Mouse (Mus musculus) embryonic facial prominence, embryonic 15.5 days (tissue): ENCODE measurements around the gene Tmigd3. TPM values are rescaled to one million over a fixed set of nuclear protein-coding genes. Genes with fewer than 3 reads are reported as not detected.

Source experiments
- ATAC-seq: fragments of 200-750 bp; cut with Nextera tagmentation; 2 replicates; pipeline ENCODE4 v1.8.0; 2017; ENCODE audit warnings: low read depth, moderate TSS enrichment; ENCODE audit not compliant: insufficient number of reproducible peaks, low FRiP score, low TSS enrichment
- H3K27ac ChIP-seq: fragments of 300-500 bp; sonication (generic); replicated peaks from 2 replicates; pipeline ENCODE4 v1.5.1; 2015; ENCODE audit warnings: mild to moderate bottlenecking, inconsistent platforms
- H3K27me3 ChIP-seq: fragments of 300-500 bp; sonication (generic); 2 replicates; pipeline ENCODE4 v1.6.1; 2015; ENCODE audit warnings: inconsistent platforms
- H3K36me3 ChIP-seq: fragments of 300-500 bp; sonication (generic); 2 replicates; pipeline ENCODE4 v1.6.1; 2015; ENCODE audit warnings: mild to moderate bottlenecking, inconsistent platforms
- H3K4me1 ChIP-seq: fragments of 300-500 bp; sonication (generic); 2 replicates; pipeline ENCODE4 v1.6.1; 2015; ENCODE audit warnings: inconsistent platforms
- H3K4me2 ChIP-seq: fragments of 300-500 bp; sonication (generic); replicated peaks from 2 replicates; pipeline ENCODE4 v1.6.1; 2015; ENCODE audit warnings: mild to moderate bottlenecking, inconsistent platforms
- H3K4me3 ChIP-seq: fragments of 300-500 bp; sonication (generic); replicated peaks from 2 replicates; pipeline ENCODE4 v1.5.1; 2015; ENCODE audit warnings: mild to moderate bottlenecking, inconsistent platforms
- H3K9ac ChIP-seq: fragments of 300-500 bp; sonication (generic); 2 replicates; pipeline ENCODE4 v1.6.1; 2015; ENCODE audit warnings: inconsistent platforms
- H3K9me3 ChIP-seq: fragments of 300-500 bp; sonication (generic); replicated peaks from 2 replicates; pipeline ENCODE4 v1.6.1; 2016; ENCODE audit warnings: inconsistent platforms
- WGBS: fragments of 180-500 bp; shearing (Covaris S2); methylation state at CpG from one replicate; pipeline ENCODE4 v1.1.7; 2015; 5-methylcytosine and 5-hydroxymethylcytosine counted together
- polyA plus RNA-seq: library from polyadenylated mRNA; unstranded; fragments of >200 nt; fragmentation: Nextera tagmentation; extraction: Ambion mirVana; gene quantifications from 2 replicates; pipeline ENCODE4 v1.2.1, GENCODE M21; 2015

The Tmigd3 gene
- polyA plus RNA-seq, 1 experiment from 2014 or later: 0.27 TPM

- Histone ChIP-seq H3K4me3 (no peak overlapping the region), H3K27ac (no peak overlapping the region), H3K4me2 (no peak overlapping the region), H3K4me1 (no peaks in the 10 kb centered on the region), H3K36me3 (no peaks in the 10 kb centered on the region), H3K27me3 (no peaks in the 10 kb centered on the region), H3K9me3 (no peaks in the 10 kb centered on the region), H3K9ac (no peak overlapping the region)
- WGBS: 56% methylated on average over 7 of the region's 7 CpGs
- ATAC-seq: no peak
Observed at GRCm38 (mm10) chr3:105846294-105847069, 24.2 kb upstream of the Tmigd3 start.

- no peak for ATAC-seq
- no peak overlapping the region for H3K27ac ChIP-seq
Observed at GRCm38 (mm10) chr3:105853781-105854180, 16.9 kb upstream of the Tmigd3 start.

DNA sequence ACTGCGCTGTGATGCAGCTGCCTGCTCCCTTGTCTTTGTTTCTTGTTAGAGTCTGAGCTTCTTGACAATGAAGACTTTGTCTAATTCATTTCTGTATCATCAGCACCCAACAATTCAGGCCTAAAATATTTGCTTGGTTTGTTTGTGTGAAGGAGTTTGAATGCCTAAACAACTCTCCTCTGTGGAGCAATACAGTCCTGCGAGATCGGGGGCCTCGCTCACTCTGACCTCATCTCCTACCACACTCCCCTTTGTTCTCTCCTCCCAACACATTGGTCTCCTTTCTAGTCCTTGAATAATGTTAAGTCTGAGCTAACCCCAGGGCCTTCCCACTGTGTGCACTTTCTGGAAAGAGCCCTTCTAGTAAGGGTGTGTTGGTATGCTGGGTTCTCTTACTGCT, 15.9 kb upstream of the Tmigd3 start:
- Histone ChIP-seq H3K27me3 (no peaks in the 10 kb centered on the region), H3K4me3 (no peak overlapping the region), H3K36me3 (no peaks in the 10 kb centered on the region), H3K4me2 (no peak overlapping the region), H3K4me1 (peaks cover 10% of the 10 kb centered on the region), H3K9ac (no peak overlapping the region), H3K9me3 (no peaks in the 10 kb centered on the region), H3K27ac (no peak overlapping the region)
- 72% methylated on average over 4 of the region's 4 CpGs for WGBS
- ATAC-seq: no peak

More at GRCm38 (mm10) chr3:105853781-105854180, 16.9 kb upstream of the Tmigd3 start:
- 42% methylated on average over 8 of the region's 8 CpGs for WGBS
- Histone ChIP-seq H3K4me3 (no peak overlapping the region), H3K36me3 (no peaks in the 10 kb centered on the region), H3K9me3 (no peaks in the 10 kb centered on the region), H3K4me2 (no peak overlapping the region), H3K9ac (no peak overlapping the region), H3K4me1 (peaks cover 10% of the 10 kb centered on the region), H3K27me3 (no peaks in the 10 kb centered on the region)

DNA sequence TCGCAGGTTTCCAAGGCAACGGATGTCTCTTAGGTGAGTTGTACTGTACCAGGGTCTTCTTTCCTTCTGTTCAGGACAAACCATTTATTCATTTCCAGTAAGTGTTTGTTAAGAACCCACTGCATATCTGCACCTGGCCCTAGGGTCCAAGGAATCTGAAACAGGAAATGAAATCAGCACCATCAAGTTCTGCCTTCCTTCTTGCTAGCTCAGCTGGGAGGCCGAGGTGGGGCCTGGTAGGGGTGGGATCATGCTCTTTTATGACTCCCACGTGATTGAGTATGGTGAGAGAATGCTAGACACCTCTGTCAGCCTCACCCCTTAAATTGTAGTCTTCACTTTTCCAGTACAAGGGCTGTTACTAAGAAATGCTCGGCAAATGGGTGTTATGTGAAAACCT, 13.2 kb upstream of the Tmigd3 start:
- 62% methylated on average over 5 of the region's 5 CpGs for WGBS
- no peak overlapping the region for H3K27ac ChIP-seq
- no peaks in the 10 kb centered on the region for H3K36me3 ChIP-seq
- H3K9ac ChIP-seq: no peak overlapping the region
- H3K27me3 ChIP-seq: no peaks in the 10 kb centered on the region
- H3K4me1 ChIP-seq: peaks cover 10% of the 10 kb centered on the region
- no peak for ATAC-seq
- no peak overlapping the region for H3K4me2 ChIP-seq
- H3K4me3 ChIP-seq: no peak overlapping the region
- no peaks in the 10 kb centered on the region for H3K9me3 ChIP-seq

GRCm38 (mm10) chr3:105861747-105862366, 8.8 kb upstream of the Tmigd3 start:
- Histone ChIP-seq H3K4me2 (no peak overlapping the region), H3K4me3 (no peak overlapping the region), H3K9me3 (no peaks in the 10 kb centered on the region), H3K36me3 (no peaks in the 10 kb centered on the region), H3K27me3 (no peaks in the 10 kb centered on the region), H3K9ac (no peak overlapping the region), H3K4me1 (0 out of 2 replicates have a peak, but pooled peaks cover 6% of the 10 kb centered on the region), H3K27ac (no peak overlapping the region)
- no peak for ATAC-seq
- WGBS: 30% methylated on average over 7 of the region's 7 CpGs

GRCm38 (mm10) chr3:105864123-105864522, 6.6 kb upstream of the Tmigd3 start:
- Histone ChIP-seq H3K4me3 (no peak overlapping the region), H3K4me2 (no peak overlapping the region), H3K4me1 (0 out of 2 replicates have a peak, but pooled peaks cover 6% of the 10 kb centered on the region), H3K27ac (no peak overlapping the region), H3K27me3 (no peaks in the 10 kb centered on the region), H3K9ac (no peak overlapping the region), H3K9me3 (no peaks in the 10 kb centered on the region), H3K36me3 (no peaks in the 10 kb centered on the region)
- ATAC-seq: no peak
- 59% methylated on average over 1 of the region's 1 CpGs for WGBS

DNA sequence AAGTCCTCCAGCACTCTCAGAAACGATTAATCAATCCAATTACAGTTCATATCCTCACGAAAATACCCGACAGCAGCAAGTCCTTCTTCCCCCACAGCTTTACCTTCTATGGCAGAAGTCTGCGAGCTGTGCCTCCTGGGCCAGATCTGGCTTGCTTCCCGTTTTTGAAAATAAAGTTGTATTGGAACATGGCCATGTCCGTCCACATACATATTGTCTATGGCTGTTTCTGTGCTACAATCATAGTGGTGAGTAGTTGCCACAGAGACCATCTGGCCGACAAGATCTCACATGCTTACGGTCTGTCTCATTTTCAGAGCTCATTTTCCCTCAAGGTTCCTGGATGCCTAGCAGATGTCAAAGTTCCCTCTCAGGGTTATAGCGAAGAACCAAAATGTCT, 5.6 kb upstream of the Tmigd3 start:
- WGBS: 52% methylated on average over 9 of the region's 9 CpGs
- Histone ChIP-seq H3K4me3 (no peak overlapping the region), H3K9me3 (no peaks in the 10 kb centered on the region), H3K4me2 (no peak overlapping the region), H3K36me3 (no peaks in the 10 kb centered on the region), H3K4me1 (0 out of 2 replicates have a peak, but pooled peaks cover 6% of the 10 kb centered on the region), H3K27ac (no peak overlapping the region), H3K9ac (no peak overlapping the region), H3K27me3 (no peaks in the 10 kb centered on the region)
- ATAC-seq: no peak

DNA sequence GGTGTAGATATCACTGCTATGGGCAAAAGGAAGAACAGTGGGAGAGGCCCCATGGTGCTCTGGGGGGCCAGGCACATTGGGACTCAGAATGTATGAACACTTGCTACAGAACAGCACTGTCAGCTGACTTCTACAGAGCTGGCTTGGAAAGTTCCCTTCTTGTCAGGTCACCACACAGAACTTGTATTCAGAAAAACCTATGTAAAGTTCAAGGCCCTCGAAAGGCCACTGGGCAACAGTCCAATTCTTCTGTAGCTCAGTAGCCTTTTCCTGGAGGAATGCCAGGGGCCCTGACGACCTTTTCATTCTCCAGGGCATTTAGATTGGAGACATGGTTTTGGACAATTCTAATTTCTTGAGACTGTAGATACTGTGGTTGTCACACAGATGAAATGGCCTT, 2.6 kb upstream of the Tmigd3 start:
- no peak for ATAC-seq
- no peak overlapping the region for H3K4me2 ChIP-seq
- H3K9me3 ChIP-seq: no peaks in the 10 kb centered on the region
- no peak overlapping the region for H3K27ac ChIP-seq
- no peak overlapping the region for H3K4me3 ChIP-seq
- 65% methylated on average over 2 of the region's 2 CpGs for WGBS
- H3K4me1 ChIP-seq: 0 out of 2 replicates have a peak, but pooled peaks cover 6% of the 10 kb centered on the region
- H3K9ac ChIP-seq: no peak overlapping the region
- no peaks in the 10 kb centered on the region for H3K36me3 ChIP-seq
- no peaks in the 10 kb centered on the region for H3K27me3 ChIP-seq

DNA sequence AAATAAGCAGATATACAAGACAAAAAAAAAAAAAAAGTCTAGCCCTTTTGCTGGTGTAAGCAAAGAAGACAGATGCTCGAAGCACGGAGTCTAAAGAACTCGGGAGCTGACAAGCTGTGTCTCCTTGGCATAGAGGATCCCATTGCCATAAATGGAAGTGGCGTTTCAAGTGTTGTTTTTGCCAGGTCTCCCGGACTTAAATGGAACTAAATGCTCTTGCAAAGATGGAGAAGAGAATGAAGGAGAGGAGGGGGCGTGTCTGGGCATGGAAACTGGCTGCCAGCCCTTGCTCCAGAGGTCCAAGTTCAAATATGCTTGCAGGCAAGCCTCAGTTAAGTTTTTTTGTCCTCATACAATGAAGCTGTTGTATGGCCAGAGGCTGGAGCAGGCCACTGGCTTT, 1.3 kb downstream of the Tmigd3 start:
- no peaks in the 10 kb centered on the region for H3K9me3 ChIP-seq
- no peaks in the 10 kb centered on the region for H3K27me3 ChIP-seq
- no peak overlapping the region for H3K9ac ChIP-seq
- no peaks in the 10 kb centered on the region for H3K4me1 ChIP-seq
- H3K36me3 ChIP-seq: no peaks in the 10 kb centered on the region
- no peak overlapping the region for H3K4me3 ChIP-seq
- 31% methylated on average over 6 of the region's 6 CpGs for WGBS
- no peak overlapping the region for H3K27ac ChIP-seq
- ATAC-seq: no peak
- H3K4me2 ChIP-seq: no peak overlapping the region

- H3K4me2 ChIP-seq: no peak overlapping the region
- no peaks in the 10 kb centered on the region for H3K9me3 ChIP-seq
- no peaks in the 10 kb centered on the region for H3K27me3 ChIP-seq
- H3K4me3 ChIP-seq: no peak overlapping the region
- H3K27ac ChIP-seq: no peak overlapping the region
- WGBS: 42% methylated on average over 3 of the region's 3 CpGs
- H3K9ac ChIP-seq: no peak overlapping the region
- H3K36me3 ChIP-seq: no peaks in the 10 kb centered on the region
- no peaks in the 10 kb centered on the region for H3K4me1 ChIP-seq
- ATAC-seq: no peak
Observed at GRCm38 (mm10) chr3:105872579-105872978, 1.9 kb downstream of the Tmigd3 start.

DNA sequence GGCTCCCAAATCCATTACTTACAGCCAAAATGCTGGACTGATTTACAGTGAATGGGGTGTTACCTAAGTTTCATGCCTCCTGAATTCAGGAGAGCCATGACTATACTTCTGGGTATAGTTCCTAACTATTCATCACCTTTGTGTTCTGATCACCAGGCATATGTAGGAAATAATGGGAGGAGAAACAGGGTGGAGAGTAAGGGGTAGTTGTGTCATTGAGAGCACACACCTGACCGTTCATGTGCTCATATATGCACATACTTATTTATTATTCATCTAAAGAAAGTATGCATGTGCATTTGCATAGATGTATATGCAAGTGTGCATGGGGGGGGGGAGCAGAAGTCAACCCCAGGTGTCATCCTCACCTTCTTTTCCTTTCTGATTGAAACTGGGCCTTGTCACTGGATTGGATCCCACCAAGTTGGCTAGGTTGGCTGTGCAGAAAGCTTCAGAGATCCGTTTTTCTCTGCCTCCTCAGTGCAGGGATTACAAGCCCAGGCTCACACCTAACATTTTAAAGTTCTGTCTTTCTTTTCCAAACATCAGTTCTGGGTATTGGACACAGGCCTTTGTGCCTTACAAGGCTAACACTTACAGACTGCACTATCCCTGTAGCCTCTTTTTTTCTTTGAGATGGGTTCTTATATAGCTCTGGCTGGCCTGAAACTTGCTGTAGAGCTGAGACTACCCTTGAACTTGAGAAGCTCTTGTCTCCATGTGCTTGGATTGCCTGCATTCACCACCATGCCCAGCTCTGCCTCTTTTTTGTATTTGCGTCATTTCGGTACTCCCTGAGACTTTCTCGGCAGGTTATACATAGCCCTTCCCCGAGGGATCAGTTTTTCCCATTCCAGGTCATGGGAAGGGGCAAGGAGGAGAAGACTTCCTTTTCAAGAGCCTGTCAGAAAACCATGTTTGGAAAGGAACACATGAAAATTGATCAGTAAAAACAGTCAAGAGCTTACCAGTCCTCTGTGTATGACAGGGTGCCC, 3.0 kb downstream of the Tmigd3 start:
- no peak overlapping the region for H3K27ac ChIP-seq
- H3K4me3 ChIP-seq: no peak overlapping the region
- H3K9me3 ChIP-seq: no peaks in the 10 kb centered on the region
- H3K9ac ChIP-seq: no peak overlapping the region
- WGBS: 77% methylated on average over 6 of the region's 6 CpGs
- no peaks in the 10 kb centered on the region for H3K4me1 ChIP-seq
- no peak for ATAC-seq
- no peaks in the 10 kb centered on the region for H3K36me3 ChIP-seq
- no peak overlapping the region for H3K4me2 ChIP-seq
- no peaks in the 10 kb centered on the region for H3K27me3 ChIP-seq
